Mouse (Mus musculus): ENCODE data around the gene Dock9.

The Dock9 gene

DNA sequence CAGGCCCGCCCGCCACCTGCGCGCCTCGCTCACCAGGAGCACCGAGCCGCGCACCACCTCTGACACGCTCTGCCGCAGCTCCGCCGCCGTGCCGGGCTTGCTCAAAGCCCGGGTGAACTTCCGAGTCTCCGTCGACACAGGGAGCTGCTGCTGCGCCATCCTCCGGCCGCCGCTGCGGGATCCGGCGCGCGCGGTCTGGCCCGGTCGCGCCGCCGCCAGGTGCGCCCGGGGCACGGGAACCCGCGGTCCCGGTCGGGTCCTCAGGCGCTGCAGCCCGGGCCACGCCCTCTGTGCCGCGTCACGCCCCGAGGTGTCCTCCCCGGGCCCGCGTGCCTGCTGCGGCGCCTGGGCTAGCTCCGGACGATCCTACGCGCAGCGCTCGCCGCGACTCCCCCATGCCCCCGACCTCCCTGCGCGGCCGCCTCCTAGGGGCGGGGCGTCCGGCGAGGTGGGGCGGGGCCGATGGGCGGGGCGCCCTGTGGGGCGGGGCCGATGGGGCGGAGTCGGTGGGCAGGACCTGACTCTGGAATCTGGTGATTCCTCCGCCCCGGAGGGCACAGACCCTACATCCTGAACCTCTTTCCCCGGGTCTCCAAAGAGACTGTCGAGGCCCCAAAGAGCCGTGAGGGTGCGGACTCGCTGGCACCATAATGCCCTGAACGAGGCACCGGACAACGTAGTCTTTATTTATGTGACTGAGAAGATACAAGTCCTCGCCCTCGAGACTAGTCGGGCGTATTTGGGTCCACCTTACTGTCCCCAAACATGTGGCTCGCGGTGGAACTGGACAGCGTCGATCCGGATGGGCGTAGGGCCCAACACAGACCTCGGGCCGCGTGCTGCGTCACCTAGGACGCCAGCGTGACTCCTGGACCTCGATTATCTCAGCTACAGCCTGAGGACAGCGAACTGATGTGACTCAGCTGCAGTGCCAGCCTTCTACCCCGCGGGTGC, at the start of gene Dock9:
TSS of gene Dock9 (minus strand) at position 381 of the 954 bp plus-strand sequence.
- no peak for TF ChIP-seq GATA4 (IDR thresholded peaks at IDR 0.05; ENCODE audit: insufficient replicate concordance, low read length)

GRCm38 (mm10) chr14:121844486-121844885, 46.8 kb upstream of the Dock9 start:
- no peak for TF ChIP-seq GATA4 (IDR thresholded peaks at IDR 0.05; ENCODE audit: insufficient replicate concordance, low read length)

DNA sequence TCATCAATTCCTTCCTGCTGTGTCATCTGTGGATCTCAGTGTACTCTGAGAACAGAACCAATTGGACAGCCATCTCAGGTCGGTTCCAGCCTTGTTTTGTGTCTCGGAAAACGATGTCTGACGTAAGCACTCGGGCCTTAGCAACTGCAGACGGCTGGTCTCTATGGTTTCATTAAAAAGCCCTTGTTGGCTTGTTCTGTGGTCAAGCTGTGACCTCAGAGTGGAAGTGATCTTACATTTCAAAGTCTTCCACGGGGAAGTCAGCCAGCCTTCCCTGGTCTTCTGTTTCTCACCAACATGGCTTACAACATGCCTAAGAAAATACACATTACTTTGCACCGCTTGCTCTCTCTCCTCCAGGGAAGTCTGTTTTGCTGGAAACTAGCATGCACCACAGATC, 42.6 kb upstream of the Dock9 start:
- no peak for TF ChIP-seq GATA4 (IDR thresholded peaks at IDR 0.05; ENCODE audit: insufficient replicate concordance, low read length)

DNA sequence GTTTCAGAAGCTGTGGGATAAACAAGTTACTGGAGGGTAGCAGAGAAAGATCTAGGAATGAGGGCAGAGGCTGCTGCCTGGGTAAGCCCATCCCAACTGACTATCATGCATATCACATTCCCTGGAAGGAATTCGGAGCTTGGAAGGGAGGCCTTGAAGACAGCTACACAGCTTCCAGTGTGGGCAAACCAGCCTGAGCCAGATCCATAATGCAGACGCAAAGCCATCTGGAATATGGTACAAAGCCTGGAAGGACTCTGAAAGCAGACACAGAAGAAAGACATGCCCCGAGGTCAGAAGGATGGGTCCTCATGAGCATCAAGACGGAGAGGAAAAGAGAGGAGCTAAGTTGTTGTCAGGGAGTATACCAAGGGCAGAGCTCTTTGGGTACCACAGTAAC, 40.5 kb upstream of the Dock9 start:
- no peak for TF ChIP-seq GATA4 (IDR thresholded peaks at IDR 0.05; ENCODE audit: insufficient replicate concordance, low read length)

DNA sequence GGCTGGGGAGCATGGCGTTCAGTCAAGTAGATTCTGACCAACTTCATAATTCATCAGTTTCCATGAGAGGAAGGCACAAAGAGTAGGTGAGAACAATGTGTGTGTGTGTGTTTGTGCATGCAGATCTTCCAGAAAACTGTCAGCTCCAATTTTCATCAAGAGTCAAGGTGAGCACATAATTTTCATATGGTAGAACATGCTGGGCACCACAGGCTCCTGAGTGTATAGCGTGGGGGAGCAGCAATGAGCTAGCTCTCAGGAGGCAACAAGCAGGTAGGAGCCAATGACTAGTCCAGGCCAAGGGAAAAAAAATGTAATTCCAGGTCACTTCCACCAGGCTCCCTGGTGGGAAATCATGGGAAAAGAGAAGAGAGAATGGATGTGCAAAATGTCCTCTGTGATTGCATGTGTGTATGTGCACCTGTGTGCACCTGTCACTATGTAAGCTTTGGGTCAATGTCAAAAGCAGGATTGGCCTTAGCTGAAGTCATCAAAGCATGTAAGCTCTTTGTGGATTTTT, 35.4 kb upstream of the Dock9 start:
- TF ChIP-seq GATA4 (IDR thresholded peaks at IDR 0.05; ENCODE audit: insufficient replicate concordance, low read length): no peak

GRCm38 (mm10) chr14:121829816-121830442, 32.3 kb upstream of the Dock9 start:
- no peak for TF ChIP-seq GATA4 (IDR thresholded peaks at IDR 0.05; ENCODE audit: insufficient replicate concordance, low read length)

DNA sequence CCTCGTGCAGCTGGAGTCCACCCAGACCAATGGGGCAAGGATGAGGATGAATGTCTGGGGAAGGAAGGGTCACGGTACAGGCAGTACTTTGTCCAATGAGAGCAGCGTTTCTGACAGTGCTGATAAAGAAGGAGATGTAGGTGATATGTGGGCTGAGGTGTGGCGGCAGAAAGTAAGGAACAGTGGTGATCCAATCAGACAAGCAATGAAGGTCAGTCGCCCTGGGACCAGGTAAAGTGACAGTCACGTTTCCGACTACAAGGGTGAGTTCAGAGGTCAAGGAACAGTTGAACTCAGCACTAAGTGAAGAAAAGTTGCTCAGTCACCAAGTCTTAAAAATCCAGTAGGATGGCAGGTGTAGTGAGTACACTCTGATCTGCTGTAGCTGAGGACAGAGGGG, 29.5 kb upstream of the Dock9 start:
- no peak for TF ChIP-seq GATA4 (IDR thresholded peaks at IDR 0.05; ENCODE audit: insufficient replicate concordance, low read length)

DNA sequence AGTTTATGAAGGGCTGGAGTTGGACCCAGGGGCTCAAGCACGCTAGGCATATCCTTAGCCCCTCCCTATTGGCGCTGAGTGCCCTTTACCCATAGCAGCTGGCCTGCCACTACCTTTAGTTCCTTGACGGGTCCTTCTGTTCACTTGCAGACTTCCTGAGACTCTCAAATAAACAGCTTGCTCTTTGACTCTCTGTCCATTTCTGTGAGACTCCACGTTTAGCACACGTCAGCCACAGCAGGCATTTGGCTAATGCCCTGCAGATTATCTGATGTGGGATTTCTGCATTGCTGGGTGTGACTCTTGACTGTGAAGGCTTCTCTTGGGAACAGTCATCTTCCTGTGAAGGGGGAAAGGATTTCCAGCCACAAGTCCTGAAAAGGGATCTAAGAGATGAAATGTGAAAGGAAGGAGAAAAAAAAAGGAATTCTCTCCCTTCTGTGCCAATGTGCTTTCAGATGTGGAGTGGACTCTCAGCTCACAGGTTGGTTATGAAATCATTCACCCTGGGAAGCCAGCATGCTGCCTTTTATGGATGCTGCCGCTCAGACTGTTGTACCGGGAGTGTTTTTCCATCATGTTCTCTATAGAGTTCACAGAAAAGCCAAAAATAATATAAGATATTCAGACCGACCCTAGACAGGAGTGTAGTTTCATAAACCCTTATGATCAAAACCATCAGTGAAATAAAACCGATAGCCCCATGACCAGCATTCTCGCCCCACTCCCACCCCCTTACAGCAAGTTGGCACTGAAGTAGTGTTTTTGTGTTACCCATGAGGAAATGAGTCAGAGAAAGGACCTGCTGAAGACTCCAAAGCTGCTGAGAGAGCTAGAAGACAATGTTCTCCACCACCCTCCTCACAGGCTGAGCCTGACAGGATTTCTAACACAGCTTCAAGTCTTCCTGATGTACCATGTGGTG, 28.1 kb upstream of the Dock9 start:
- no peak for TF ChIP-seq GATA4 (IDR thresholded peaks at IDR 0.05; ENCODE audit: insufficient replicate concordance, low read length)

GRCm38 (mm10) chr14:121824322-121825103, 26.9 kb upstream of the Dock9 start:
- no peak for TF ChIP-seq GATA4 (IDR thresholded peaks at IDR 0.05; ENCODE audit: insufficient replicate concordance, low read length)

GRCm38 (mm10) chr14:121822997-121823396, 25.4 kb upstream of the Dock9 start:
- no peak for TF ChIP-seq GATA4 (IDR thresholded peaks at IDR 0.05; ENCODE audit: insufficient replicate concordance, low read length)

- TF ChIP-seq GATA4 (IDR thresholded peaks at IDR 0.05; ENCODE audit: insufficient replicate concordance, low read length): no peak
These were observed 24.9 kb upstream of the Dock9 start for GRCm38 (mm10) chr14:121822506-121822905.

- TF ChIP-seq GATA4 (IDR thresholded peaks at IDR 0.05; ENCODE audit: insufficient replicate concordance, low read length): no peak
These were observed 9.2 kb upstream of the Dock9 start for GRCm38 (mm10) chr14:121806791-121807190.

DNA sequence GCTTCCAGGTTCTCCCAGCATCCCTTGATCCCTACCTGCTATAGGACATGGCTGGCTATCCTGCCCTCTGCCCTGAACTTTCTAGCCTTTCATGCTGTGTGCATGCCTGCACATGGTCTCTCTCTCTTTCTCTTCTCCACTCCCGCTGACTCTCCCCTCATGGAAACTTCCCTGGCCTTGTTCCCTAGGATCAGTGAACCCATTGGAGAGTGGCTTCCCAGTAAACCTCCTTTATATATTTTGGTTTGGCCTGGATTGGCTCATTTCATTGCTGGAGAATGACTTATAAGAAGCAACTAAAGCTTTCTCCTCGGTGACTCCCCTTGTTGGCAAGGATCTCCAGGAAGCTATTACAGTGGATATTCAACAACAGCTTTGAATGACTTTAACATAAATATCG, 8.7 kb upstream of the Dock9 start:
- no peak for TF ChIP-seq GATA4 (IDR thresholded peaks at IDR 0.05; ENCODE audit: insufficient replicate concordance, low read length)

DNA sequence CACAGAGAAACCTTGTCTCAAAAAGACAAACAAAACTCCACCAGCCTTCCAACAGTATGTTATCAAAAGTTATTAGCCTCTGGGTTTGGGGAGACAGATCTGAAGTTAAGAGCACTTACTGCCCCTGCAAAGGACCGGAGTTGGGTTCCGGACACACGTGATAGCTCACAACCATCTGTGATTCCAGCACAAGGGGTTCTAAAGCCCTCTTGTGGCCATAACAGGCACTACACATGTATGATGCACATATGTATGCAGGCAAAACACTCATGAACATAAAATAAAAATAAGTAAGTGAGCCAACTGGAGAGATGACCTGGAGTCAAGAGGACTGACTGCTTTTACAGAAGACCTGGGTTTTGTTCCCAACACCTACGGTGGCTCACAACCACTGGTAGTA, 6.8 kb upstream of the Dock9 start:
- TF ChIP-seq GATA4 (IDR thresholded peaks at IDR 0.05; ENCODE audit: insufficient replicate concordance, low read length): no peak
